Mouse (Mus musculus): ENCODE data around the gene Atxn2.

GRCm38 (mm10) chr5:121767564-121767963 lies 56.4 kb downstream of the Atxn2 start:
- TF ChIP-seq CTCF (IDR thresholded peaks at IDR 0.05) (no peak), EP300 (IDR thresholded peaks at IDR 0.05) (no peak)
